Mouse (Mus musculus) layer of hippocampus, postnatal 14 days (tissue): ENCODE measurements at regions not wholly inside any gene's neighbourhood (a gene's known extent, or its start where the extent isn't known, plus 50 kb on each side); places are given as distances from the start of the nearest gene placed in this dataset.

Source experiments
- DNase-seq, 2 experiments: peaks; one replicate each; pipeline ENCODE4 v3.0.0; 2021 to 2022; ENCODE audit warnings: low spot score in 2 of 2, mixed read lengths in 1 of 2

- peak in 1 of 2 experiments; percentile 0 for DNase-seq
Measured at GRCm38 (mm10) chr16:54440932-54441331, 856.9 kb downstream of the Zpld1 start.

GRCm38 (mm10) chr16:54406638-54407037, 891.1 kb downstream of the Zpld1 start:
- peak in 1 of 2 experiments; percentile 55 for DNase-seq

DNA sequence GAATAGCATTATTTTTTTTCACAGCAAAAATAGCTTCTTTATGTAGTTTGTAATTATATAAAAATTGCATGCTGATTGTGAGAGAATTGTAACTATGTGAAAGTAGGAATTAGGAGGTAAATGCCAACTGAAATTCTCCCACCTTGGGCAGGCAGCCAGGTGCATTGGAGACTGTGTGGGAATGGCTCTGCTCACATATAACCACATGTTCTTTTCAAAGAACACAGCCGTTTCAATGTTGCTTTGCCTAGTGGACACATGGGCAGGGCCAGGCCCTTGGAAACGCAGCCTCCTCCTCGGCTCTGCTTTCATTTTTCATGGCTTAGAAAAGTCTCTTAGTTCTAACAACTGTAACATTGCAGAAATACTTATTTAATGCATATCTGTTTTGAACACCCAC, 913.8 kb downstream of the Zpld1 start:
- DNase-seq, result peak in 1 of 2 experiments; percentile 19

GRCm38 (mm10) chr16:54374990-54375389, 922.8 kb downstream of the Zpld1 start:
- no peak for DNase-seq

DNA sequence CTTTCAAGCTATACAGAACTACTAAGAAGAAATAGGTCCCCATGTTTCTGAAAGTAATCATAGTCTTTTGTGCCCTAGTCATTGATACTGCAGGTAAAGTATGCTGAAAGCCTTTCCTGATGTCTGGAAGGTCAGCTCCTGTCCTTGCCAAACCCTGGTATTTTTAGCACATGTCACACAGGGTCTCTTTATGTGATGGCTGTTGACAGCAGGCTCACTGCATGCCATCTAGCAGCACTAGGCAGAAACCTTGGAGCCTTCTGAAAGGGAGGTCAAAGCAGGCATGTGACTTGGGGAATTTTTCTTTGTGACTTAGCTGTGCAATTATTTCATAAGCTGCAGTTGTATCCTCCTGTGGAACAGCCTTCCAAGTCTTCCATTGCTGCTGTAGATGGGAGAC, 943.4 kb downstream of the Zpld1 start:
- DNase-seq, result no peak

GRCm38 (mm10) chr16:54348814-54349213, 949.0 kb downstream of the Zpld1 start:
- DNase-seq, result no peak

GRCm38 (mm10) chr16:54346086-54346789, 951.5 kb downstream of the Zpld1 start:
- DNase-seq, result no peak
